Mouse (Mus musculus): ENCODE measurements around the gene 9530077C05Rik. TPM values are rescaled to one million over a fixed set of nuclear protein-coding genes. Genes with fewer than 3 reads are reported as not detected.

The 9530077C05Rik gene
- polyA plus RNA-seq, 1 experiment, result 0.84 TPM

DNA sequence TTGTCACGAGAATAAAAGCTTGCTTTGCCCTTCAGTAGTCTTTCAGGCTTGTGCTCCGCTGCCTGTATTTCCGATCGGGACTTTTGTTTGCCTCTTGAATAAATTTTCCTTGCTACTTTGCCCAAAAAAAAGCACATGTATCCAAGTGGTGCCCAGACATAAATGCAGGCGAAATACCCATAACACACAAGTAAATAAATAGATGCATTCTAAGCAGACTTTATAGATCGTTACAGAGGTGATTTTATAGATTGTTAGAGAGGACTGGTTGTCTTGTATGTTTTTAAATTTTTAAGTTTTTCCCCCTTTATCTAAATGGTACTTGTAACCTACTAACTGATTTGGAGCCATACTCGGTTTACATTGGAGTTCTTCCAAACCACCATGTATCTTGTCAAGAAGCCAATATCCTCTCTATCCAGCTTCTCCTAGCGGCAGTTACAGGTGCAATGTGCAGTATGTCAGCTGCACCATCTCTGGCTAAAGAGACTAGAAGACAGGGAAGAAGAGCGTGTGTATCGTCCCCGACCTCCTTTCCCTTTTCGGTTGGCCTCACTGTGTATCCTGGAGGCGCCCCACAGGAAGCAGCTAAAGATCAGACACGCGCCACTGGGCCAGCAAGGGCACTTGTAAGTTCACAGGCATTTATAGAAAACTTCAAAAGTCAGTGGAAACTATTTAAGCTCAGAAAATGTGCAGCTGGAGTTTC is 18.4 kb downstream of the 9530077C05Rik start:
- H3K4me3 ChIP-seq (ENCODE audit: insufficient read depth, low read length), result no peak overlapping the region

DNA sequence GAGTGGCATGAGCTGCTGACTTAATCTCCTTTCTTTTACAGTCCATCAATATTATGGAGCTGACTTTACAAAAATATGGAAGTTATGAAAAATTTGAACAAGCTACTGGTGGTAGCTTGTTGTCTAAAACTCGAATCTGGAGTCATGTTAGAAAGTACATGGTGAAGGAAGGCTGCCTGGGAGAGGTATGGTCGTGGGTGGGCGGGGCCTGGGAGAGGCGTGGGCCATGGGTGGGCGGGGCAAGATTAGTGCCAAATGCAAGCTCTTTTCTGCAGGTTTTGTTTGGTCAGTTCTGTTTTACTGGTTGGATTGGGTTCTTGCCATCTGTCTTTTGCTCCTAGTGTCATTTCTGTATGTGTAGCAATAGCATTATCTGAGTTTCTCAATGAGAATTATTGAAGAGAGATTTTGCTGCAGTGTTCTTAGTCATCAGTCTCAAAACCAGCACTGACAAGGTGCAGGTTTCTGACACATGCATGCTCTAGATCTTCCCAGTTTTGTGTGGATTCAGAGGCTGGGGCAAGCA is 19.1 kb downstream of the 9530077C05Rik start:
- TF ChIP-seq CTCF (IDR thresholded peaks at IDR 0.05; ENCODE audit: borderline replicate concordance, insufficient read depth, low read length), result no peak
- TF ChIP-seq POLR2A (IDR thresholded peaks at IDR 0.05; ENCODE audit: low read depth, low read length), result no peak
- no peak overlapping the region for H3K4me3 ChIP-seq (ENCODE audit: insufficient read depth, low read length)
- H3K4me1 ChIP-seq (ENCODE audit: control insufficient read depth, insufficient read depth, low read length), result peaks cover 9% of the 10 kb centered on the region
- H3K27ac ChIP-seq (ENCODE audit: insufficient read depth, low read length), result no peak overlapping the region

More for the DNA sequence above, 18.4 kb downstream of the 9530077C05Rik start:
- H3K4me1 ChIP-seq (ENCODE audit: control insufficient read depth, insufficient read depth, low read length), result peaks cover 9% of the 10 kb centered on the region
- no peak for TF ChIP-seq POLR2A (IDR thresholded peaks at IDR 0.05; ENCODE audit: low read depth, low read length)
- TF ChIP-seq CTCF (IDR thresholded peaks at IDR 0.05; ENCODE audit: borderline replicate concordance, insufficient read depth, low read length), result no peak
- no peak overlapping the region for H3K27ac ChIP-seq (ENCODE audit: insufficient read depth, low read length)

GRCm38 (mm10) chr9:22433221-22433620 is 21.9 kb downstream of the 9530077C05Rik start:
- H3K27ac ChIP-seq (ENCODE audit: insufficient read depth, low read length), result no peak overlapping the region
- TF ChIP-seq CTCF (IDR thresholded peaks at IDR 0.05; ENCODE audit: borderline replicate concordance, insufficient read depth, low read length), result no peak
- TF ChIP-seq POLR2A (IDR thresholded peaks at IDR 0.05; ENCODE audit: low read depth, low read length), result no peak
- no peak overlapping the region for H3K4me3 ChIP-seq (ENCODE audit: insufficient read depth, low read length)
- peaks cover 9% of the 10 kb centered on the region for H3K4me1 ChIP-seq (ENCODE audit: control insufficient read depth, insufficient read depth, low read length)

GRCm38 (mm10) chr9:22434101-22434500 is 22.8 kb downstream of the 9530077C05Rik start:
- no peak overlapping the region for H3K27ac ChIP-seq (ENCODE audit: insufficient read depth, low read length)
- H3K4me1 ChIP-seq (ENCODE audit: control insufficient read depth, insufficient read depth, low read length), result peaks cover 3% of the 10 kb centered on the region
- H3K4me3 ChIP-seq (ENCODE audit: insufficient read depth, low read length), result no peak overlapping the region
- no peak for TF ChIP-seq POLR2A (IDR thresholded peaks at IDR 0.05; ENCODE audit: low read depth, low read length)
- no peak for TF ChIP-seq CTCF (IDR thresholded peaks at IDR 0.05; ENCODE audit: borderline replicate concordance, insufficient read depth, low read length)

- TF ChIP-seq CTCF (IDR thresholded peaks at IDR 0.05; ENCODE audit: borderline replicate concordance, insufficient read depth, low read length) (no peak), POLR2A (IDR thresholded peaks at IDR 0.05; ENCODE audit: low read depth, low read length) (no peak)
- Histone ChIP-seq H3K4me1 (ENCODE audit: control insufficient read depth, insufficient read depth, low read length) (no peaks in the 10 kb centered on the region), H3K27ac (ENCODE audit: insufficient read depth, low read length) (no peak overlapping the region), H3K4me3 (ENCODE audit: insufficient read depth, low read length) (no peak overlapping the region)
Measured at GRCm38 (mm10) chr9:22438826-22439225, 27.5 kb downstream of the 9530077C05Rik start.

DNA sequence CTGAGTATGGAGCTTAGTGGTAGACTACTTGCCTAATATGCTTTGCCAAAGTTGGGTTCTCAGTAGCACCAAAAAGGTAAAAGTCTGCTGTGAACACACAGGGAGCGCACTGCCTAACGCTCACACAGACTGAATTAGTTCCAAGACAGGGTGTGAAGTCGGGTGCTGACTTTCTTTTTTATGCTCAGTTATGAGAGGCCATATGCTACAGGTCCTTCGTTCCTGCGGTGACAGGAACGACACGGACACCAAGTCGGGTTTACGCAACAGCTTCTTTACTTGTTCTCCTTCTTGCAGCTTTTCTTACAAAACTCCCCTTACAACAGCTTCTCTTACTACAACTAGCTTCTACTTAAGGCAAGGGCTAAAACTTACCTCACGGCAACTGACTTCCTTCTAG is 31.8 kb downstream of the 9530077C05Rik start:
- Histone ChIP-seq H3K27ac (ENCODE audit: insufficient read depth, low read length) (no peak overlapping the region), H3K4me3 (ENCODE audit: insufficient read depth, low read length) (no peak overlapping the region), H3K4me1 (ENCODE audit: control insufficient read depth, insufficient read depth, low read length) (no peaks in the 10 kb centered on the region)
- TF ChIP-seq POLR2A (IDR thresholded peaks at IDR 0.05; ENCODE audit: low read depth, low read length), result no peak
- TF ChIP-seq CTCF (IDR thresholded peaks at IDR 0.05; ENCODE audit: borderline replicate concordance, insufficient read depth, low read length), result no peak

DNA sequence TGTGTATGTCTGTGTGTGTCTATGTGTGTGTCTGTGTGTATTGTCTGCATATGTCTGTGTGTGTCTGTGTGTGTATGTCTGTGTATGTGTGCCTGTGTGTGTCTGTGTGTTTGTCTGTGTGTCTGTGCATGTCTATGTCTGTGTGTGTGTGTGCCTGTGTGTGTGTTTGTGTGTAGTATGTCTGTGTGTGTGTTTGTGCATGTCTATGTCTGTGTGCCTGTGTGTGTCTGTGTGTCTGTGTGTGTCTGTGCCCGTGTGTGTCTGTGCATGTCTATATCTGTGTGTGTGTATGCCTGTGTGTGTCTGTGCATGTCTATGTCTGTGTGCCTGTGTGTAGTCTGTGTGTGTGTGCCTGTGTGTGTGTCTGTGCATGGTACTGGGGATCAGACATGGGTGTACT is 33.8 kb downstream of the 9530077C05Rik start:
- Histone ChIP-seq H3K4me1 (ENCODE audit: control insufficient read depth, insufficient read depth, low read length) (no peaks in the 10 kb centered on the region), H3K27ac (ENCODE audit: insufficient read depth, low read length) (no peak overlapping the region)

DNA sequence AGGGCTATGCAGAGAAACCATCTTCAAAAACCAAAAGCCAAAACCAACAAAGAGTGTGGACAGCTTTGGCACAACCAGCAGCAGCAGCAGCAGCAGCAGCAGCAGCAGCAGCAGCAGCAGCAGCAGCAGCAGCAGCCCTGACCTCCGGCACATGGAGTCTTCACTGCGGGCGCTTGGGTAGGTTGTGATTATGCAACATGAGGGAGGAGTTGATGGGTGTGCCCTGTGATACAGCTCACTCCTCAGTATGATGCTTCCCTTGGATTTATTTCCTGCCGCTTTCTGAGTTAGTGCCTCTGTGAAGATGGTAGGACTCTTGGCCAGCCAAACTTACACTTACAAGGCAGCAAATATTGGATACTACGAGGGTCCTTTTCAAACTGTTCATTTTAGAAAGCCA is 35.9 kb downstream of the 9530077C05Rik start:
- no peak overlapping the region for H3K27ac ChIP-seq (ENCODE audit: insufficient read depth, low read length)
- H3K4me3 ChIP-seq (ENCODE audit: insufficient read depth, low read length), result no peak overlapping the region
- TF ChIP-seq POLR2A (IDR thresholded peaks at IDR 0.05; ENCODE audit: low read depth, low read length) (no peak), CTCF (IDR thresholded peaks at IDR 0.05; ENCODE audit: borderline replicate concordance, insufficient read depth, low read length) (no peak)
- H3K4me1 ChIP-seq (ENCODE audit: control insufficient read depth, insufficient read depth, low read length), result no peaks in the 10 kb centered on the region

More for the DNA sequence above, 33.8 kb downstream of the 9530077C05Rik start:
- TF ChIP-seq CTCF (IDR thresholded peaks at IDR 0.05; ENCODE audit: borderline replicate concordance, insufficient read depth, low read length), result no peak
- TF ChIP-seq POLR2A (IDR thresholded peaks at IDR 0.05; ENCODE audit: low read depth, low read length), result no peak
- H3K4me3 ChIP-seq (ENCODE audit: insufficient read depth, low read length), result no peak overlapping the region

GRCm38 (mm10) chr9:22448420-22448819 is 37.1 kb downstream of the 9530077C05Rik start:
- Histone ChIP-seq H3K4me1 (ENCODE audit: control insufficient read depth, insufficient read depth, low read length) (no peaks in the 10 kb centered on the region), H3K27ac (ENCODE audit: insufficient read depth, low read length) (no peak overlapping the region), H3K4me3 (ENCODE audit: insufficient read depth, low read length) (no peak overlapping the region)
- TF ChIP-seq CTCF (IDR thresholded peaks at IDR 0.05; ENCODE audit: borderline replicate concordance, insufficient read depth, low read length) (no peak), POLR2A (IDR thresholded peaks at IDR 0.05; ENCODE audit: low read depth, low read length) (no peak)

DNA sequence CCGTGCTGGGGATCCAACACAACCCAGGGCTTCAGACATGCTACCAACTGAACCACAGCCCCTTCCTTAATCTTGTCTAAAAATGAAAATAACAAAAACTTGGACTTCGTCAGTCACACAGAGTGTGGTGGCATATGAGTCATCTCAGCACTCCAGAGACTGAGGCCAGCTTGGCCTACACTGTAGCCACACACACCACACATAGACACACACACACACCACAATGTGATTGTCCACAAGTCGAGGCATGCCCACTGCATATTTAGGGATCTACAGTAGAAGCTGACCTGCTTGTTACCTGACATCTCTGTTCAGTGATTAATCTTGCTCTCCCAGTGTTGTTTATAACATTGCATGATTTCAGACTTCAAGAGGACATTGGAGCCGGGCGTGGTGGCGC is 37.9 kb downstream of the 9530077C05Rik start:
- Histone ChIP-seq H3K4me1 (ENCODE audit: control insufficient read depth, insufficient read depth, low read length) (no peaks in the 10 kb centered on the region), H3K27ac (ENCODE audit: insufficient read depth, low read length) (no peak overlapping the region), H3K4me3 (ENCODE audit: insufficient read depth, low read length) (no peak overlapping the region)
- TF ChIP-seq POLR2A (IDR thresholded peaks at IDR 0.05; ENCODE audit: low read depth, low read length) (no peak), CTCF (IDR thresholded peaks at IDR 0.05; ENCODE audit: borderline replicate concordance, insufficient read depth, low read length) (no peak)

Measured in embryonic fibroblast, embryonic 13.5 days (primary cell).